ENCODE assay signal across 20 mouse cellular contexts in genomic region chr8:122766647-122767200, GRCm38 (mm10). TPM values are rescaled to one million over a fixed set of nuclear protein-coding genes. Genes with fewer than 3 reads are reported as not detected.
DNase-seq lines count a peak whose midpoint lies in the region; ATAC-seq and TF ChIP-seq lines count a peak whose summit lies in the region.
"Had no signal": no experiment of that assay in that cellular context is flagged by ENCODE, and none has a peak within 500 bp of the region (broad histone marks: within the 10 kb centered on the region; RNA-seq: fewer than 3 reads in every experiment).

No protein-coding gene starts in this region.

- no peak for TF ChIP-seq CTCF in Patski (IDR thresholded peaks at IDR 0.05)

- in situ Hi-C loops in Patski (cut with MboI; ENCODE audit: low pct_unique_long_range_greater_than_20kb), result no loop called here

- POLR2A ChIA-PET in Patski (lab: Charles Lee), result interaction anchor here (0.6 kb wide), 1 partner anchor 312 kb away, joined by 6 read pairs; no protein-coding TSS in a partner anchor

- peaks cover 22% of the 10 kb centered on the region for H3K27me3 ChIP-seq in kidney, embryonic 15.5 days
- H3K27me3 ChIP-seq in midbrain, embryonic 13.5 days, result peaks cover 16% of the 10 kb centered on the region; the same call in 1 of the 2 replicates
- no peaks in the 10 kb centered on the region for H3K27me3 ChIP-seq in midbrain, embryonic 11.5 days (ENCODE audit: control insufficient read depth, insufficient read depth, low read length)
- H3K27me3 ChIP-seq in Patski, result peaks cover 60% of the 10 kb centered on the region
- H3K27me3 ChIP-seq in heart, embryonic 10.5 days (ENCODE audit: insufficient read depth, poor library complexity, severe bottlenecking), result peaks cover 39% of the 10 kb centered on the region

- no peak overlapping the region for H3K4me3 ChIP-seq in kidney, embryonic 15.5 days (replicated peaks)
- H3K4me3 ChIP-seq in midbrain, embryonic 13.5 days (replicated peaks), result no peak overlapping the region
- H3K4me3 ChIP-seq in midbrain, embryonic 11.5 days (ENCODE audit: low read depth, low read length), result no peak overlapping the region
- H3K4me3 ChIP-seq in heart, embryonic 10.5 days, result no peak overlapping the region
- H3K4me3 ChIP-seq: embryonic facial prominence, embryonic 12.5 days; heart, adult 2 months had no signal

- H3K4me2 ChIP-seq in kidney, embryonic 15.5 days, result no peak overlapping the region
- H3K4me2 ChIP-seq in midbrain, embryonic 13.5 days (replicated peaks), result no peak overlapping the region
- H3K4me2 ChIP-seq in midbrain, embryonic 11.5 days, result no peak overlapping the region
- H3K4me2 ChIP-seq: embryonic facial prominence, embryonic 12.5 days had no signal

- H3K9ac ChIP-seq in kidney, embryonic 15.5 days, result no peak overlapping the region
- H3K9ac ChIP-seq in midbrain, embryonic 13.5 days (replicated peaks), result no peak overlapping the region
- no peak overlapping the region; the same call in 1 of the 2 replicates for H3K9ac ChIP-seq in midbrain, embryonic 11.5 days (ENCODE audit: low read length)
- H3K9ac ChIP-seq: embryonic facial prominence, embryonic 12.5 days; liver, embryonic 14.5 days had no signal

- 74% methylated on average over 8 of the region's 8 CpGs for WGBS in kidney, embryonic 15.5 days
- 51% methylated on average over 8 of the region's 8 CpGs for WGBS in midbrain, embryonic 13.5 days
- 70% methylated on average over 8 of the region's 8 CpGs for WGBS in midbrain, embryonic 11.5 days
- WGBS in heart, embryonic 10.5 days, result 68% methylated on average over 8 of the region's 8 CpGs

- CTCF ChIA-PET in Patski (lab: Charles Lee), result no interaction called here

- no peak for ATAC-seq in kidney, embryonic 15.5 days (replicated peaks; ENCODE audit: low FRiP score)
- peak; percentile 46; the same call in 1 of the 2 replicates for ATAC-seq in midbrain, embryonic 13.5 days
- ATAC-seq in midbrain, embryonic 11.5 days (ENCODE audit: low FRiP score), result no peak
- ATAC-seq in Patski, result peak; percentile 31
- ATAC-seq: forebrain, embryonic 14.5 days; inflammation-experienced regulatory T-cells, adult 6 months had no signal

- H3K27ac ChIP-seq in kidney, embryonic 15.5 days, result no peak overlapping the region
- no peak overlapping the region for H3K27ac ChIP-seq in midbrain, embryonic 13.5 days
- H3K27ac ChIP-seq in midbrain, embryonic 11.5 days (ENCODE audit: low read depth, low read length), result no peak overlapping the region
- no peak overlapping the region for H3K27ac ChIP-seq in heart, embryonic 10.5 days
- H3K27ac ChIP-seq: embryonic facial prominence, embryonic 12.5 days; heart, adult 2 months; liver, embryonic 14.5 days had no signal

- no peaks in the 10 kb centered on the region for H3K9me3 ChIP-seq in kidney, embryonic 15.5 days (replicated peaks)
- no peaks in the 10 kb centered on the region for H3K9me3 ChIP-seq in midbrain, embryonic 13.5 days
- no peaks in the 10 kb centered on the region for H3K9me3 ChIP-seq in midbrain, embryonic 11.5 days (ENCODE audit: control insufficient read depth, low read length)
- H3K9me3 ChIP-seq in heart, embryonic 10.5 days, result no peaks in the 10 kb centered on the region
- H3K9me3 ChIP-seq: embryonic facial prominence, embryonic 12.5 days had no signal

- no peaks in the 10 kb centered on the region for H3K36me3 ChIP-seq in kidney, embryonic 15.5 days
- no peaks in the 10 kb centered on the region for H3K36me3 ChIP-seq in midbrain, embryonic 13.5 days
- no peaks in the 10 kb centered on the region for H3K36me3 ChIP-seq in midbrain, embryonic 11.5 days (ENCODE audit: control insufficient read depth, insufficient read depth, low read length)
- H3K36me3 ChIP-seq in heart, embryonic 10.5 days, result no peaks in the 10 kb centered on the region
- H3K36me3 ChIP-seq: embryonic facial prominence, embryonic 12.5 days had no signal

- no peaks in the 10 kb centered on the region for H3K4me1 ChIP-seq in kidney, embryonic 15.5 days
- H3K4me1 ChIP-seq in midbrain, embryonic 13.5 days (replicated peaks), result peaks cover 13% of the 10 kb centered on the region
- no peaks in the 10 kb centered on the region for H3K4me1 ChIP-seq in midbrain, embryonic 11.5 days (ENCODE audit: control insufficient read depth, insufficient read depth, low read length)
- peaks cover 23% of the 10 kb centered on the region for H3K4me1 ChIP-seq in heart, embryonic 10.5 days
- H3K4me1 ChIP-seq: embryonic facial prominence, embryonic 12.5 days had no signal

- DNase-seq in kidney, postnatal 14 days, result peak; percentile 11
- no peak for DNase-seq in midbrain, embryonic 11.5 days (ENCODE audit: low spot score, missing footprints)
- peak; percentile 17 for DNase-seq in Patski (ENCODE audit: low read depth, low spot score)
- peak; percentile 51 for DNase-seq in adrenal gland, postnatal 25 days
- DNase-seq in heart, embryonic 10.5 days (ENCODE audit: low spot score), result no peak
- no peak for DNase-seq in urinary bladder, postnatal 14 days (ENCODE audit: low spot score)
- DNase-seq: B cell, adult 2 months; cerebellum, adult 9-10 months; gastrocnemius, postnatal 25 days; kidney, adult 2 months; kidney, postnatal 25 days; lung, postnatal 10 days; right cerebral cortex, postnatal 4 days had no signal

RNA-seq across cellular contexts. Expression of gene Acsf3, which starts 8.6 kb away (rescaled TPM):
- 18.1 and 21.0 TPM in 2 replicates for polyA plus RNA-seq in kidney, embryonic 15.5 days (2015; fragmentation: Nextera tagmentation; extraction: Ambion mirVana)
- 17.9 and 18.7 TPM in 2 replicates for polyA plus RNA-seq in midbrain, embryonic 13.5 days (2015; fragmentation: Nextera tagmentation; extraction: Ambion mirVana)
- polyA plus RNA-seq in midbrain, embryonic 11.5 days (2014; fragmentation: Nextera tagmentation; extraction: Ambion mirVana), result 13.9 and 14.9 TPM in 2 replicates
- polyA plus RNA-seq in Patski (2021), result 25.5 TPM
- total RNA-seq in adrenal gland, postnatal 25 days (2021), result 36.6 and 40.9 TPM in 2 replicates
- polyA plus RNA-seq in heart, embryonic 10.5 days (2016; fragmentation: Nextera tagmentation; extraction: Ambion mirVana), result 17.3 and 19.8 TPM in 2 replicates

Comparison
In these comparisons a context has a peak if more than half of its experiments do, and no peak if none do; other contexts are left out.
1. ATAC-seq: peak in midbrain, embryonic 13.5 days (single experiment) and Patski (single experiment); none in kidney, embryonic 15.5 days (single experiment) and midbrain, embryonic 11.5 days (single experiment).
2. DNase-seq: peak in kidney, postnatal 14 days (single experiment), Patski (single experiment) and adrenal gland, postnatal 25 days (single experiment); none in midbrain, embryonic 11.5 days (single experiment), heart, embryonic 10.5 days (single experiment) and urinary bladder, postnatal 14 days (single experiment).